Mouse (Mus musculus) heart, adult 11 months (tissue): ENCODE data around the gene Lrpprc.
A peak's percentile ranks its signal among the peaks of the same experiment; 100 is the strongest.

Experiments
- DNase-seq: peaks from one replicate; pipeline ENCODE4 v3.0.0; 2022

Lrpprc gene

DNA sequence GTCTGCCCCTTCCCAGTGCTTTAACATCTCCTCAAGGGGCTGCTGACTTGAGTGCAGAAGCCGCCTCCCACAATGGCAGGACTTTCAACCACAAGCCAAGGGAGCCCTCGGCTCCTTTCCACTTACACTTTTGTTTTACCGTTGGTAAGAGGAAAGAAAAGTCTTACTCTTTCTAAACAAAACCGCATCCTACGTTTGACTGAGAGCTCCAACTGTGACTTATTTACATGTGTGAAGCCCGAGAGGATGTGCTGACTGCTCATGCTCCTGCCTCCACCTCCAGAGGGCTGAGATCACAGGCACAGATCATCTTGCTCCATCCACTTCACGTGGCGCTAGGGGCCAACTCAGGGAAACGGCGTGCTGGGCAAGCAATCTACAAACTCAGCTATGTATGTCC lies 32.2 kb downstream of the Lrpprc start:
- DNase-seq = peak; percentile 46

- DNase-seq = peak; percentile 28
Measured at GRCm38 (mm10) chr17:84756090-84756489, 34.5 kb downstream of the Lrpprc start.

- DNase-seq = no peak
Measured at GRCm38 (mm10) chr17:84753489-84753888, 37.1 kb downstream of the Lrpprc start.

DNA sequence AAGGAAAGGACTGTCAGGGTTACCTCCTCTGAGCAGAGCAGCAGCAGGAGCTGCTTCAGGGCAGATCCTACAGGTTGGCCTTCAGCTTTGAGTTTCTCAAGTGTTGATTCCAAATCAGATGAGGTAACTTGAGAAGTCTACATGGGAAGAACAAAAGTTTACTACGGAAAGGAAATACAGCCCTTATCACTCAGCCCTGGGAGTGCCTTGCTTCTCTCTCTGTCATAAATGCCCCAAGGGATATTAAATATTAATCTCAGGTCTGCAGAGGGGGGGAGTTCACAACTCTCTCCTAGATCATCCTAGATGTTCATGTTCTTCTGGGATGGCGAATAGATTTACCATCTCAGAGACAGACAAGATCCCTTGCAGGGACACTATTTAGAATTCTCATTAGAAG lies 38.3 kb downstream of the Lrpprc start:
- peak; percentile 36 for DNase-seq

DNA sequence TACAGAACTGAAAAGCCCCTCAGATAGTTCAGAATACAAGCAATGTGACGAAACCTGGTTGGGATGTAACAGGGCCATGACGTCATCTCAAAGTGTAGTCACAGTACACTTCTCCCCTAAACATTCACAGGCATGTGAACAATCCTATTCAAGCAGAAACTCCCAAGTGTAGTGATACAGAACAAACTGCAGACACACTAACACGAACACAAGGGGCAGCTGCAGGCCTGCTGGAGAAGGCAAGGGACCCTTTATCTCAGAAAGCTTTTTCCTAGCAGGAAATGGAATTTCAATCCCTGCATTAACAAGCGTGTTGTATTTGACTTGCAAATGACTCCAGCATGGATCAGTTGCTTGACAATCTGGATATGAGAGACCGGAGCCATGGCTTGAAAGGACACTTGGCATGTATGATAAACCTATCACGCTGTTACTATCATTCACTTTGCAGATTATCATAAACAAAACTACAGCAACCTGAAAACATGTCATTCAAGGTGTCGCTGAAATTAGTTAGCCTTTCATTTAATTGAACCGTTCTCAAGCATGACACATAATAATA lies 38.9 kb downstream of the Lrpprc start:
- DNase-seq = peak; percentile 17

- DNase-seq = peak; percentile 68
Measured at GRCm38 (mm10) chr17:84750130-84750529, 40.5 kb downstream of the Lrpprc start.

- DNase-seq = peak; percentile 55
Measured at GRCm38 (mm10) chr17:84749297-84749696, 41.3 kb downstream of the Lrpprc start.

DNA sequence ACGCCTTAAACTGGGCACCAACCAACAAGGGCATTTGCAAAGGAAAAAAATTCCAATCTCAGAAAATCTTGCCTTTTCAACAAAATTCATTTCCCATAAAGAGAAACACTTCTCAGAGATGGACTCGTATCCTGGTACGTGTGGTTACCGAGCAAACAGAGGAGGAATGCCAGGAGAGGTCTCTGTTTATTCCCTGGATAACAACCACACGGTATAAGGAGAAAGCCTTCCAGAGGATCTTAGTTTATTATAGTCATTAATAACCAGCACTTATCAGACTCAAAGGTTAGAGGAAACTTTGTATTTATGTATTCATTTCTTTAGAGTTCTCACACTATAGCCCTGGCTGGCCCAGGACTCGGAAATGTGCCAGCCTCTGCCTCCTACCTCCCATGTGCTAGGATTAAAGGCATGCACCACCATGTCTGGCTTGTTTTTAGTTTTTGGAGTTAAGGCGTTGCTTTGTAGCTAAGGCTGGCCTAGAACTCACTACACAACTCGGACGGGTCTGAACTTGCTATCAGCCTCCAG lies 42.4 kb downstream of the Lrpprc start:
- peak; percentile 53 for DNase-seq

- DNase-seq = peak; percentile 73
Measured at GRCm38 (mm10) chr17:84747212-84747611, 43.4 kb downstream of the Lrpprc start.

GRCm38 (mm10) chr17:84745001-84745400 lies 45.6 kb downstream of the Lrpprc start:
- DNase-seq = peak; percentile 33

- DNase-seq = peak; percentile 60
Measured at GRCm38 (mm10) chr17:84744256-84744655, 46.3 kb downstream of the Lrpprc start.

- DNase-seq = peak; percentile 78
Measured at GRCm38 (mm10) chr17:84738073-84738797, 52.4 kb downstream of the Lrpprc start.

DNA sequence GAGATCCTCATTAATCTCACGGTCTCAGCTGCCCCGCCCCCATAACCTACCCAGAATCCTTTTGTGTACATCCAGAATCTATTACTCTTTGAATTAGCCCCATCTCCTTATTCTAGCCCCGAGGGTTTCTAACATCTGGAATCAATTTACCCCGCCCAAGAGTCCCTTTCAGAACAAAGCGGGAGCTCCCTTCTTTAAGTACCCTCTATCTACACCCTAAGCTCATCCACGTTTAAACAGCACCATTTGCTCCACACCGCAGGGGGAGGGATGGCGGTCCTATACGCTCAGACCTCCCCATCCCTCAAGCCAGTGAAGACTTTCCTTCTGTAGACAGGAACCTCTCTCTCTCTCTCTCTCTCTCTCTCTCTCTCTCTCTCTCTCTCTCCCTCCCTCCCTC lies 53.9 kb downstream of the Lrpprc start:
- peak; percentile 54 for DNase-seq

- DNase-seq = peak; percentile 82
Measured at GRCm38 (mm10) chr17:84732612-84733011, 58.0 kb downstream of the Lrpprc start.

GRCm38 (mm10) chr17:84731361-84731760 lies 59.2 kb downstream of the Lrpprc start:
- peak; percentile 71 for DNase-seq

GRCm38 (mm10) chr17:84729140-84729539 lies 61.4 kb downstream of the Lrpprc start:
- DNase-seq = peak; percentile 61

DNA sequence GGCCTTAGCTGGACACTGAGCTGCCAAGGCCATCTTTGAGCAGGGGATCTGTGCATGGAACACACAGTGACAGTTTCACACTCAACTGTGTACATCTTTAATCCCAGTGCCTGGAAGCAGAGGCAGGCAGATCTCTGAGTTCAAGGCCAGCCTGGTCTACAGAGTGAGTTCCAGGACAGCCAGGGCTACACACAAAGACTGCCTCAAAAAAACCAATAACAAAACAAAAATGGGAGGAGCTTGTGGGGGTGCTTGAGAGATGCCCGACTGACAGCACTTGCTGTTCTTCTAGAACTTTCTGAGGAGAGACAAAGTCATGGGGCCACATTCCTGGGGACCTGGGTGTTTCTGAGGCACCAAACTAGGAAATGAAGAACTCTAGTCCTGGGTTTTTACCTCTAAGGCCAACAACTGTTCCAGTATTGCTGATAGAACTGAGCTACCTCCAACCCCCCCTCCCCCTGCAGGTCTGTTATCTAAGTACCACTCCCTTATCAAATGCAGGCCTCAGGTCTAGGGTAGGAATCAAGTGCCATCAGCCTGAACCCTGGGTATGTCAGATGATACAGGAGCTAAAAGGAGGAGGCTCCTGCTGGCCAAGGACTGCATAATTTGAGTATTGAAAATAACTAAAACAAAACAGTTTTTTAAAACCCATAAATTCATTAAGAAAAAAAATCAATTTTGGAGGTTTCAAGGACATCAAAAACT lies 62.2 kb downstream of the Lrpprc start:
- peak; percentile 39 for DNase-seq

GRCm38 (mm10) chr17:84725163-84725562 lies 65.4 kb downstream of the Lrpprc start:
- peak; percentile 74 for DNase-seq

GRCm38 (mm10) chr17:84724028-84724427 lies 66.6 kb downstream of the Lrpprc start:
- peak; percentile 80 for DNase-seq

DNA sequence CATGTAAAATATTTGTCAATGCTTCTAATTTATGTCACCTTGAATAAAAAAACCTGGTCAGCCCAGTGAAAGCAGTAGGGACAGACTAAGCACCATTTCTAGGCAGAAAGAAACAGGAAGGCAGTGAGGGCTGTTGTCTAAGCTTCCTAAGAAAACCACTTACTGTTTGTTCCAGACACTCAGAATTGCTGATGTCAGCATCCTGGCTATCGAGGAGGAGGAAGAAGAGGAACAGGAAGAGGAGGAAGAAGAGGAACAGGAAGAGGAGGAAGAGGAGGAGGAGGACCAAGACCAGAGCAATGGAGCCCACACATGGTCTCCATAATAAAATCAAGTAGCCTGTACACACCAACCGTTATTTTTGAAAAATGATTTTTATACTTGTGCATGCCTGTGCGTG lies 71.5 kb downstream of the Lrpprc start:
- peak; percentile 75 for DNase-seq

DNA sequence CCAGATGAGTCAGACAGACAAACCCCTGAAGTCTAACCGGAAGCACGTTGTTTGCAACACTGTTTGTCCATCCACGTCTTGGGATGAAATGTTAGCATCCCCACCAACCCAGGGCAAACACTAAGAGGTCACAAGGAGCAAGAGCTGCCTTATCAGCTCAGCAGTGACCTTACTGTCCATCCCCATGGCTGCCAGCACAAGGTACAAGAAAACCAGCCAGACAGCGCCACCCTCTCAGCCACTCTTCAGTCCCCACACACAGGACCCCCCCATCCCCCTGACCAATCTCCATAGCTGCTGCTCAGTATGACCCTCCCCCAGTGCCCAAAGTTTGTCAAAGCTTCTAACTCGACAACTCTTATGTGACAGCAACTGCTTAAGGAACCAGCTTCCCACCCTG lies 73.2 kb downstream of the Lrpprc start:
- peak; percentile 79 for DNase-seq

DNA sequence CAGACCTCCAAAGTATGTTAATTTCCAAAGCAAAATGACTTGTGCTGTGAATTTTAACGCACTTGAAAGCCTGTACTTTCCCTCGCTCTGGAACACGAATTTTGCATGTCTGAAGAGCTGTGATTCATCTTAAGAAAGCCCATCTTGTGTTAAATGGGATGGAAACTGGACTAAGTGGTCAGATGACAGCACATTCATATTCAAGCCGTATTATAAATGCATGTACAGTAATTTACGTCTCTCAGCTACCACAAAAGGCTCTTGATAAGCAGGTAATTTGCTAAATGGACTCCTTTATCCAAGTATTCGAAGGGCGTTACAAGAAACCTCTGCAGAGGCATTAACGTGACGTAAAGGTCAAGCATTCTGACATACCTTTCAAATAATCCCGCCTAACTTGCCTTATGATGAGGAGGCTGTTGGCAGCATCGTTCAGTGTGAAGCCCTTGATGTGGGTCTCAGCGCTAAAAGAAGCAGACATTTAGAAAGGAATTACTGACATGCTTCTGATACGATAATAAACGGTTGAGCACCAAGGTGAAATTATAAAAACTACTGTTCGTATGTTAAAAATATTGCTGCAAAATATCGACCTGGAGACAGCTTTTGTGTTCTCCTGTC lies 74.2 kb downstream of the Lrpprc start:
- peak; percentile 36 for DNase-seq

- peak; percentile 67 for DNase-seq
Measured at GRCm38 (mm10) chr17:84714930-84715329, 75.7 kb downstream of the Lrpprc start.
